Mouse (Mus musculus) megakaryocyte, embryonic 14.5 days (primary cell): Measurements from ENCODE around the gene Prkaca.

ENCODE experiments used
- FLI1 ChIP-seq: IDR thresholded peaks from 2 replicates; pipeline ENCODE4 v1.6.1; 2012; ENCODE audit warnings: low read length, inconsistent platforms, mixed read lengths
- GATA1 ChIP-seq: IDR thresholded peaks from 3 replicates; pipeline ENCODE4 v1.6.1; 2012; ENCODE audit warnings: mixed read lengths, low read length, inconsistent platforms, borderline replicate concordance

DNA sequence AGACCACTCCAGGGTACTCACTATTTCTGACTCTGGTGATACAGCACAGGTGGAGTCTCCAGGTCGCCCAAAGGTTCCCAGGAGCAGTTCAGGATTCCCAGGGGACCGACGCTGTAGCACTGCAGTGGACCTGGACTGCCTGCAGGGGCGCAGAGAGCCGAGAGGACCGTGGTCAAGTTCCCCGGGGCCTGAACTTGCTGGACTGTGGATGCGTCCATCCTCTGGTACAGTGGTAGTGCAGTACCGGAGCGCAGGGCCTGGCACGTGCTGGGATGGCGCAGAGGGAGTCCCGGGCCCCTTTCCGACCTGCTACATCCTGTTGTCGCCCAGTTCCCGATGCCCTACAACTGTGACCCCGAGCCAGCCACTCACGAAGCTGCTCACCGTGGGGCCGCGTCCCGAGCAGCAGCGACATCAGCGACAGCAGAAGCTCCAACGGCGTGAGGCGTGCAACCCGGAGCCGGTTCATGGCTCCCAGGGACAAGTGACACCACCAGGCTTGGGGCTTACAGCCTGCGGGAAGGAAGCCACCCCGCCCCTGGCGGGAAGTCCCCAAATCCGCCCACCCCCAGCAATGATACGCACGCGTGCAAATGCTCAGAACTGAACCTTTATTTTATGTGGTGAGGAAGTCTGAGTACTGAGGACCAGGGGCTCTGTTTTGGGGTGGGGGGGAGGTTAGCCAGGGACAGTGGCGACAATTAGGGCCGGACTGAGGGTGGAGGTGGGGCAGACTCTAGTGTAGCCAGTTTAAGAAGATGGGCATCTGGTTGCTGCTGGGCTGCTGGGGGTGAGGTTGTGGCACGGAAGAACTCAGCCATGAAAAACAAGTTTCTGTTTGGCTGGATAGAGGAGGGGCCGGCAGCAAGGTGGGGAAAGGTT, 69.5 kb downstream of the Prkaca start, which contains the start of gene Il27ra:
- TF ChIP-seq GATA1, result no peak
- TF ChIP-seq FLI1, result no peak
